Mouse (Mus musculus): ENCODE results near the gene Pomt2.

- TF ChIP-seq GATA1 (IDR thresholded peaks at IDR 0.05; ENCODE audit: low read length) (no peak), TAL1 (IDR thresholded peaks at IDR 0.05; ENCODE audit: low read length) (no peak)
These were observed 20.5 kb downstream of the Pomt2 start for GRCm38 (mm10) chr12:87127256-87127655.
